Mouse (Mus musculus) gastrocnemius, adult 8-10 months (tissue): ENCODE results near the gene Stox2. TPM values are rescaled to one million over a fixed set of nuclear protein-coding genes. Genes with fewer than 3 reads are reported as not detected.

ENCODE experiments used
- DNase-seq, 2 experiments: peaks; one replicate each; pipeline ENCODE4 v3.0.0; 2022; ENCODE audit warnings: low spot score in 2 of 2
- total RNA-seq, 4 experiments: library from RNA; stranded (reverse); gene quantifications; 2 replicates each; pipeline ENCODE4 v1.2.4; 2022

The Stox2 gene
- total RNA-seq, 4 experiments from 2014 or later = 5.0 to 6.0 (median 5.8) TPM

GRCm38 (mm10) chr8:47409061-47409460 lies 37.1 kb downstream of the Stox2 start:
- no peak for DNase-seq

GRCm38 (mm10) chr8:47404852-47405251 lies 41.3 kb downstream of the Stox2 start:
- no peak for DNase-seq

- DNase-seq = no peak
These were observed 53.2 kb downstream of the Stox2 start for GRCm38 (mm10) chr8:47392927-47393326.

GRCm38 (mm10) chr8:47392290-47392689 lies 53.9 kb downstream of the Stox2 start:
- no peak for DNase-seq

GRCm38 (mm10) chr8:47391844-47392243 lies 54.3 kb downstream of the Stox2 start:
- DNase-seq = no peak

GRCm38 (mm10) chr8:47389430-47389829 lies 56.7 kb downstream of the Stox2 start:
- no peak for DNase-seq

GRCm38 (mm10) chr8:47388171-47388570 lies 58.0 kb downstream of the Stox2 start:
- no peak for DNase-seq

- no peak for DNase-seq
These were observed 60.4 kb downstream of the Stox2 start for GRCm38 (mm10) chr8:47385810-47386209.

GRCm38 (mm10) chr8:47384151-47384550 lies 62.0 kb downstream of the Stox2 start:
- DNase-seq = no peak

GRCm38 (mm10) chr8:47383632-47384031 lies 62.5 kb downstream of the Stox2 start:
- DNase-seq = no peak

- no peak for DNase-seq
These were observed 64.9 kb downstream of the Stox2 start for GRCm38 (mm10) chr8:47381216-47381615.

GRCm38 (mm10) chr8:47380725-47381124 lies 65.4 kb downstream of the Stox2 start:
- no peak for DNase-seq

- no peak for DNase-seq
These were observed 66.1 kb downstream of the Stox2 start for GRCm38 (mm10) chr8:47380075-47380474.

GRCm38 (mm10) chr8:47376651-47377050 lies 69.5 kb downstream of the Stox2 start:
- DNase-seq = no peak

- DNase-seq = no peak
These were observed 72.4 kb downstream of the Stox2 start for GRCm38 (mm10) chr8:47373757-47374156.

GRCm38 (mm10) chr8:47371539-47371938 lies 74.6 kb downstream of the Stox2 start:
- no peak for DNase-seq

- DNase-seq = no peak
These were observed 75.1 kb downstream of the Stox2 start for GRCm38 (mm10) chr8:47371081-47371480.

- DNase-seq = peak; percentile 56 to 69
These were observed 75.6 kb downstream of the Stox2 start for GRCm38 (mm10) chr8:47370421-47371080.

GRCm38 (mm10) chr8:47369949-47370348 lies 76.2 kb downstream of the Stox2 start:
- DNase-seq = no peak

GRCm38 (mm10) chr8:47369044-47369769 lies 77.0 kb downstream of the Stox2 start:
- DNase-seq = no peak

GRCm38 (mm10) chr8:47367029-47367428 lies 79.1 kb downstream of the Stox2 start:
- DNase-seq = no peak

GRCm38 (mm10) chr8:47363271-47363670 lies 82.9 kb downstream of the Stox2 start:
- no peak for DNase-seq

- DNase-seq = no peak
These were observed 90.7 kb downstream of the Stox2 start for GRCm38 (mm10) chr8:47355340-47355906.
